Mouse (Mus musculus) regulatory T cell (primary cell): ENCODE measurements around the gene Mrps14.

Experiments used
- in situ Hi-C: fragments of 300-600 bp; cut with MboI, MseI; formaldehyde crosslinking; loops from one replicate; pipeline ENCODE4 v1.15.1; 2025; ENCODE audit warnings: high pct_unique_total_duplicates

The Mrps14 gene

DNA sequence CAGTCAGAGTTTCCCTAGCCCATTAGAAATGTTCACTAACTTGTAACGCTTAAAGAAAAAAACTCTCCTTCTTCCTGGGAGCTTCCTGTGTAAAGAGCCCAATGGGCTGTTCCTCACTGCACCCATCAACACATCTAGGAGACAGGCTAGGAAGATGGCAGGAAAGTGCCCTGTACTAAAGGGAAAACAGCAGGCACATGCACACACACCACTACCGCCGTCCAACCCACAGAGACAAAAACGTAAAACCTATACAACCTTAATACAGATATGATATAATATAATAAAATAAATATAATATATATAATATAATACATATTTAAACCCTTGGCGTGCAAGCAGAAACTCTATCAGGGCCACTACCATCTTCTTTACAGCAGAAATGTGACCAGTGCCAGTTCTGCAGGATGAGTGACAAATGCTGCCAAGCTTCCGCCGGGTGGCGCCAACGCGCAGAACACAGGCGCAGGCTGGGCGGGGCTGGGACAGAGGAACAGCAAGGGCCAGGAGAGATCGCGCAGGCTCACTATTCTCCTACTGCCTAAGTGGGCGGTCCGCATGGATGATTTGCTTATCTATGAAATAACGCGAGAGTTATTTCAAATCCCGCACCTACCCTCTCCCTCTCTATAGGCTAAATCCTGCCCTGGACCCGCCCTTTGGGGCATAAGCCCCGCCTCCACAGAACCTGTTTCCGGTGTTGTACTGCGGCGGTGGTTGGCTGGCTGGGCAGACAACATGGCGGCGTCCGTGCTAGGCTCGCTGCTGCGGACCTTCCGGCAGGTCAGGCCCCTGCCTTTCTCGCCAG lies at the start of gene Mrps14:
TSS of gene Mrps14 (plus strand) at position 687 of the 808 bp plus-strand sequence.
- in situ Hi-C loops: no loop called here

DNA sequence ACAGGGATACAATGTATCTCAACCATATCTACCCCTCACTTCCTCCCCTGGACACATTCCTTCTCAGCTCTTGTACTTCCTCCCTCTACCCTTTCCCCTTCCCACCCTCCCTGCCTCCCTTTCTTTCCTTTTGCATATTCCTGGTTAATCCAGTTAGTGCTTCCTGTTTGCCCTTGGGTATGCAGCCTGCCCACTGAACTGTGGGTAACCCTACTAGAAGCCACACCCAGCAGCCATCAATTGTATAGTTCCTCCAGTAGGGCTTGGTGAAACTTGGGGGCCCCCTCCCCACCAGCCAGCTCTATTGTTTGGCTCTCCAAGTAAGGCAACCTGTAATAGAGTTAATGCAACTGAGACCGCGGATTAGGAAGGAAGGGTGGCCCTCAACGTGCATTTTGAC lies 49.4 kb upstream of the Mrps14 start:
- in situ Hi-C loops: loop anchor here (25.0 kb wide), 1 partner anchor 1883 kb away; no protein-coding TSS in a partner anchor

DNA sequence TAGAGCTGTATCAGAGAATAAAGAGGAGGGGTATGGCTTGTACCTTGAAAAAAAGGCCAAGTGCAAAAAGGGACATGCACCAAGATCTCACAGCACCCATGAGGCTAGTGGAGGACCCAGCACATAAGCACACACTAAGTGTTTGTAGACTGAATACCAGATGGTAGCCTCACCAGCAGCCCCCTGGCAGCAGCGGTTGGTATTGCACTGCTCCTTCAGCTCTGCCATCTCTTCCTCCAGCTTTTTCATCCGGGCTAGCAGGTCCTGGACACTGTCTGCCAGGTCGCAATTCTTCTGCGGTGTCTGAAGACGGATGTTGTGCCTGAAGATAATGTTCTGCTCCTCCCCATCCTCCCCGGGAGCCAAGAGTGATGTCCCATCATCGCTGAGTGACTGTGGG lies 47.7 kb upstream of the Mrps14 start:
- in situ Hi-C loops: loop anchor here (25.0 kb wide), 1 partner anchor 1885 kb away; no protein-coding TSS in a partner anchor

GRCm38 (mm10) chr1:160149291-160149906 lies 45.6 kb upstream of the Mrps14 start:
- in situ Hi-C loops: loop anchor here (25.0 kb wide), 1 partner anchor 1887 kb away; no protein-coding TSS in a partner anchor

GRCm38 (mm10) chr1:160150726-160151125 lies 44.3 kb upstream of the Mrps14 start:
- in situ Hi-C loops: no loop called here

- in situ Hi-C loops: no loop called here
Measured at GRCm38 (mm10) chr1:160153480-160153879, 41.5 kb upstream of the Mrps14 start, which contains the start of gene Tnn. Gene Tnn, minus strand, starts transcription at chr1:160153580.

- in situ Hi-C loops: no loop called here
Measured at GRCm38 (mm10) chr1:160158190-160158589, 36.8 kb upstream of the Mrps14 start.

GRCm38 (mm10) chr1:160166600-160166999 lies 28.4 kb upstream of the Mrps14 start:
- in situ Hi-C loops: no loop called here

DNA sequence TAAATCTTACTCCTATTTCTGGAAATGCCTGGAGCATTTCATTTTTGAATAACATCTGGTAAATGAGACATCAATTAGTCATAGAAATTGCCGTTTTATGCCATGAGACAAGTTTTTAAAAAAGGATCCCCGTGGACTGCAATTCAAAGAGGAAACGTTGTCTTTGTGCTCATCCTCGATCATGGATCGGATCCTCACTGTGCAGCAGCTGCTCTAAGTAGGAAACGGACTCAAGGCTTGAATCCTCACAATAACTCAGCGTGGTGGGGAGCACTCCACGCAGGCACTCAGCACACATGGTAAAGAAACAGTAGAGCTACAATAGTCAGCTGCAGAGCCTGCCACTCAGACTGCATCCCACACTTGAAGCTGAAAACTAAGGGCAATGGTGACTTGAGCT lies 18.1 kb upstream of the Mrps14 start:
- in situ Hi-C loops: no loop called here

- in situ Hi-C loops: loop anchor here (10.0 kb wide), 1 partner anchor 86 kb away; no protein-coding TSS in a partner anchor
Measured at GRCm38 (mm10) chr1:160181216-160181615, 13.8 kb upstream of the Mrps14 start.

- in situ Hi-C loops: loop anchor here (10.0 kb wide), 1 partner anchor 90 kb away; no protein-coding TSS in a partner anchor
Measured at GRCm38 (mm10) chr1:160184506-160184905, 10.5 kb upstream of the Mrps14 start.

- in situ Hi-C loops: no loop called here
Measured at GRCm38 (mm10) chr1:160195337-160195663, 285 bp downstream of the Mrps14 start.

GRCm38 (mm10) chr1:160205486-160205885 lies 10.5 kb downstream of the Mrps14 start:
- in situ Hi-C loops: no loop called here

GRCm38 (mm10) chr1:160209844-160210243 lies 14.8 kb downstream of the Mrps14 start:
- in situ Hi-C loops: no loop called here

- in situ Hi-C loops: no loop called here
Measured at GRCm38 (mm10) chr1:160210566-160210965, 15.6 kb downstream of the Mrps14 start.

DNA sequence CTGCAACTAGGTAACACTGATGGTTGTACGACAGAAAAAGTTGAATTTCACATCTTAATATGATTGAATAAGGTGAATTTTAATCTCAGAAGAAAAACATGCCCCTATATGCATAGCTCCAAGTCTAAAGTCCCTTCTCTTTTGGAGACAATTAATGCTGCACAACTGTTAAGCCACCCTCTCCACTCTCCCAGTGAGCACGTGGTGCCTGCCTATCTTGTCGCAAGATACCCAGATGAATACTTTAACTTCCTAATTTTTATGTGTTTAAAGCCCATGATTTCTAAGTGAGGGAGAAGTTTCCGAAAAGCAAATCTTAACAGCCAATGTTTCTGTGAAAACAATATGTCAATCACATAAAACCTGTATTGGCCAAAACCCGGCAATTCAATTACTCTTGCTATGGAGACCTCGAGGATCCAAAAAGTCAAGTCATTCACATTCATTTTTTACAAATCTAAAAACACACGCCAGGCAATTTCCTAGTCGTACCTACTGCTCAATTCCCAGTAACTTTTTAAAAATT lies 16.6 kb downstream of the Mrps14 start:
- in situ Hi-C loops: no loop called here

DNA sequence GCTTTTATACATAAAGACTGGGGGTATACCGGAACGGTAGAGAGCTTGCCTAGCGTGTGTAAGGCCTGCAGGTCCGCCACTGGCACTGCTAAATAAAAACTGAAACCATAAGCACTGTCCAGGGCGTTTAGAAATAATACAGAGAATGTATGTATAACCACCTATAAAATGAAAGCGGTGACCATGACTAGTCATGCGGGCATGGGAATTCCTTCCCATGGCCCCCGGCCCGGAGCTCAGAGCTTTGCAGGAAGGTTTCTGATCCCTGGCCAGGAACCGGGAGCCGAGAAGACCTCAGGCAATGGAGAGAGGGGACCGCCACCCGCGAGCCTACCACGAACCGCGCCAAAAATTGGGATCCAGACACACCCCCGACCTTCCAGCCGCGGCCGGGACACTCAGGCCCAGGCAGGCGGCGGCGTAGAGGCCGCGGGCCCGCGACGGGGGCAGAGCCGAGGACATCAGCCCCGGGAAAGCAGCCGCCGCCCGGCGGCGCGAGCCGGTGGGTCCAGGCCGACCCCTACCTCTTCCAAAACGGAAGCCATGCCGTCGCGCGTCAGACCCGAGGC lies 17.2 kb downstream of the Mrps14 start:
- in situ Hi-C loops: no loop called here

DNA sequence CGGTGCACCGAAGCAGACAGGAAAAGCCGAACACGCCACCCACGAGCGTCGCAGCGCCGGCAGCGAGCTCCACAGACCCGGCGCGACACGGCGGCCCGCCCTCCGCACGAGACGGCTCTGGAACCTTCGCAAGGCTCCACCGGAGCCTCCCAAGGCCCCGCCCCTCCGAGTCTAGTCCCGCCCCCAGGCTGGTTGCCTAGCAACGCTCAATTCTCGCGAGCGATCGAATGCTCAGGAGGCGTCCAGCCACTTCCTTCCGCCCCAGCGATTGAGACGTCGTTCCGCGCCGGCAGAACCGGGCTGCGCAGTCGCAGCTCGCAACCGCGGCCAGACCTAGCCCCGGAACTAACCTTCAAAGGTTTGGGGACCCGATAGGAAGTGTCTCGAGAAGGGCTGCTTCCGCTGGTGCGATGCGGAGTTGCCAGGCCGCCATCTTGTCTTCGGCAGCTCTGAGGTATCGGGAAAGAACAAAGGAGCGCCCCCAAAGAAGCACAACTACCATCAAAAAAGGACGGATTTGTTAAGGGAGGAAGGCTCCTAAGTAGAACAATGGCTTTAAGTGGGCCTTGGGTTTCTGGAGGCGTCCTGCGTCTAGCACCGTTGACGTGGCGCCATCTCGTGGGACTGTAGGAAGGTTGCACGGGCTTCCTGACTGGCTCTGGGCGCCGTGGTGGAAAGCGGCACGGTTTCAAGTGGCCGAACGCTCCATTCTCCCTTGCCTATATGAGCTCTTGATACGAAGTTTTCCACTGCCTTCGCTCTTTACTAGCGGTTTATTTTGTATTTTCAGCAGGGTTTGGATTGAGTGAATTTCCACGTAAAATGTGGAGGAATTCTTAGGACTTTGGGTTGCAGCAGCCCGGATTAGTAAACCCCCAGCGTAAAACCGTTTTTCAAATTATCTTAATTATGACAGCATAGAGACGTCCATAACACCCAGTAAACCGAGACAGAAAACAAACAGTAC lies 18.0 kb downstream of the Mrps14 start, which contains the start of gene Cacybp:
TSS of gene Cacybp (minus strand) at position 173 of the 967 bp plus-strand sequence.
- in situ Hi-C loops: no loop called here

DNA sequence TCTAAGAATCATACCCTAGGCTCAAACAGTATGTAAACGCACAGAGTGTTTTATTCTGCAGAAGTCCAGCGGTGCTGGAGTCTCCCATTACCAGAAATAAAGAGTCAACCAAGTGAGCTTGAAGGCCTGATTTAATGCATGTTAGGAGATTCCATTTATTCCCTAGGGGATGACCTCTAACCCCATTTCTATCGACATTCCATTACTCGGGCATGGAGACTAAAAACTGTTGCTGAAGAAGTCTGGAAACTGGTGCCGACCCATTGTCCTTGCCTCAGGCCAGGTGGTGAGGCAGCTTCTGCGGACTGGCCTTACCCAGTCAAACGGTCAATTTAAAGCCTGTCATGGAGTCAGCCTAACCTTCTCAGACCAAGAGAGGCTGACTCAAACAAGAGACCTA lies 19.2 kb downstream of the Mrps14 start:
- in situ Hi-C loops: no loop called here

DNA sequence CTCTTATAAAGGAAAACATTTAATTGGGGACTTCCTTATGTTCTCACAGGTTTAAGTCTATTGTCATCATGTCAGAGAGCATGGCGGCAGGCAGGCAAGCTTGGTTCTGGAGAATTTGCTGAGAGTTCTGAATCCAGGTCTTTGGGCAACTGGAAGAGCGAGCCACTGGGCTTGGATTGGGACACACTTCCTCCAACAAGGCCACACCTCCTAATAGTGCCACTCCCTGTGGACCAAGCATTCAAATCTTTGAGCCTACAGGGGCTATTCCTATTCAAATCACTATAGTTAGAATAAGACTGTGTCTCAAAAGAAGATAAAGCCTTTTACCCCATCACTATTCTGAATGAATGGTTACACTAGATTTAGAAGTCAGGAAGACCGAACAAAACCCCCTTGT lies 22.9 kb downstream of the Mrps14 start:
- in situ Hi-C loops: no loop called here

- in situ Hi-C loops: loop anchor here (5.0 kb wide), 1 partner anchor 73 kb away; no protein-coding TSS in a partner anchor
Measured at GRCm38 (mm10) chr1:160224093-160224492, 29.1 kb downstream of the Mrps14 start.
